Mouse (Mus musculus): ENCODE measurements around the gene Carnmt1.
A peak's percentile ranks its signal among the peaks of the same experiment; 100 is the strongest.

- TF ChIP-seq CTCF (conservative IDR thresholded peaks at IDR 0.05; ENCODE audit: insufficient read depth, insufficient read length, low read depth, low read length): peak; percentile 68
- TF ChIP-seq POLR2A (IDR thresholded peaks at IDR 0.05; ENCODE audit: low read depth, low read length): no peak
Measured at GRCm38 (mm10) chr19:18687556-18687955, 17.0 kb downstream of the Carnmt1 start.

Measured in kidney, adult 2 months (tissue).